Mouse (Mus musculus): ENCODE data around the gene Elp6.

DNA sequence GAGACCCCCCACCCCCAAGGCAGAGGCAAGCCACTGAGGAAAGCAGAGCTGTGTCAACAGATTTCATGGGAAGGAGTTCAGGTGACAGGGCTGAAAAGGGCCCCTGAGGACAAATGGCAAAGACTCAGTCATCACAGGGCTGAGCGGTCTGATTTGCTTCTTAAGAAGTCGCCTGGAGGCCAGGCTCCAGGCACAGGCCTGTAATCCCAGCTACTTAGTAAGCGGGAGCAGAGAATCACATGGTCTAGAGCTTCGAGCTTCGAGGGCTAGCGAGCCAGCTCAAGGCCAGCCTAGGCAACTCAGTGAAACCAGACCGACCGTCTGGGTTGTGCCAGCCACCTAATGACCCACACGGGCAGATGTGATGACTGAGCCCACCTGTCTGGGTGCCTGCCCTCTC lies 40.0 kb upstream of the Elp6 start:
- TF ChIP-seq CTCF (IDR thresholded peaks at IDR 0.05; ENCODE audit: low read depth, low read length) (no peak), POLR2A (IDR thresholded peaks at IDR 0.05; ENCODE audit: extremely low read depth, insufficient read depth, low read length) (no peak)
